Mouse (Mus musculus): ENCODE results near the gene Litaf.

- TF ChIP-seq EP300 (optimal IDR thresholded peaks at IDR 0.05), result no peak
- TF ChIP-seq CTCF (IDR thresholded peaks at IDR 0.05; ENCODE audit: low read depth), result no peak
These were observed 22.7 kb downstream of the Litaf start for GRCm38 (mm10) chr16:11043239-11043638.

All from stomach, postnatal 0 days (tissue).